Mouse (Mus musculus): ENCODE results near the gene Batf. TPM values are rescaled to one million over a fixed set of nuclear protein-coding genes. Genes with fewer than 3 reads are reported as not detected.

Gene Batf
- total and polyA plus RNA-seq, 3 experiments: 14.4 to 19.9 TPM; not detected in 1

DNA sequence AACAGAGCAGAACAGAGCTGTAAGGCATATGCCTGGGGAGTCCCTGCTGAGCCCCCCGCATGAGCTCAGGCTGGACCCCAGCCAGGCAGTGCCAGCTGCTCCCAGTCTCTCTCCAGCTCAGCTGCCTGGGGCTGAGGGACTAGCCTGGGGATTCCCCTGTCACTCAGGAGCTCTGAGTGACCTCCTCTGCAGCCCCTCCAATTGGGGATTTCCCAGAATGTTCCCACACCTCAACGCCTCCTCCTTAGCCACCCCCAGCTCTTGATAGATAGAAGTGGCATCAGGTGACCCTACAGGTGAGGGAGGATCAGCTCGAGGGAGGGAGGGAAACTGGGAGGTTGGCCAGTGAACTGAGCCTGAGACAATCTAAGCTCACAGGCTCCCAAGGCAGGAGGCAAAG lies 17.0 kb downstream of the Batf start:
- no peak overlapping the region for H3K9ac ChIP-seq (ENCODE audit: control insufficient read depth, low read depth, low read length, poor library complexity, severe bottlenecking)
- no peaks in the 10 kb centered on the region for H3K27me3 ChIP-seq (ENCODE audit: control insufficient read depth in 1 of 2, insufficient read depth in 2 of 2, low read length in 2 of 2)
- no peaks in the 10 kb centered on the region; the same call in 1 of the 2 replicates for H3K79me2 ChIP-seq (ENCODE audit: control insufficient read depth, insufficient read depth, low read length, poor library complexity)
- no peaks in the 10 kb centered on the region for H3K9me3 ChIP-seq (replicated peaks; ENCODE audit: insufficient read depth, low read length)
- no peak overlapping the region for H3K4me3 ChIP-seq (ENCODE audit: control insufficient read depth in 1 of 2, insufficient read depth in 1 of 2, low read depth in 2 of 2, low read length in 2 of 2)
- no peak for DNase-seq (ENCODE audit: low read depth, low spot score)
- peaks cover 3 to 15% of the 10 kb centered on the region in 2 experiments; a peak in 3 of 4 replicates for H3K4me1 ChIP-seq (ENCODE audit: control insufficient read depth in 1 of 2, insufficient read depth in 2 of 2, low read length in 2 of 2)
- no peak for TF ChIP-seq CHD1 (IDR thresholded peaks at IDR 0.05; ENCODE audit: low read depth, low read length)
- TF ChIP-seq NRF1 (IDR thresholded peaks at IDR 0.05; ENCODE audit: insufficient read depth, low read depth, low read length, poor library complexity, severe bottlenecking): no peak
- TF ChIP-seq USF1 (IDR thresholded peaks at IDR 0.05; ENCODE audit: low read depth, low read length): no peak
- TF ChIP-seq RCOR1 (IDR thresholded peaks at IDR 0.05; ENCODE audit: low read depth, low read length): no peak
- TF ChIP-seq ZKSCAN1 (IDR thresholded peaks at IDR 0.05; ENCODE audit: low read depth, low read length): no peak
- no peak for TF ChIP-seq ZNF384 (IDR thresholded peaks at IDR 0.05; ENCODE audit: low read depth, low read length)
- no peak for TF ChIP-seq MXI1 (IDR thresholded peaks at IDR 0.05; ENCODE audit: low read depth, low read length)
- TF ChIP-seq GATA1 (IDR thresholded peaks at IDR 0.05; ENCODE audit: low read depth, low read length): no peak
- no peak for TF ChIP-seq ZC3H11A (IDR thresholded peaks at IDR 0.05; ENCODE audit: low read depth, low read length)
- TF ChIP-seq RAD21 (IDR thresholded peaks at IDR 0.05; ENCODE audit: low read depth, low read length): no peak
- TF ChIP-seq TBP (IDR thresholded peaks at IDR 0.05; ENCODE audit: low read depth, low read length): no peak
- TF ChIP-seq POLR2AphosphoS5 (IDR thresholded peaks at IDR 0.05; ENCODE audit: borderline replicate concordance, low read depth, low read length): no peak
- TF ChIP-seq MAZ (IDR thresholded peaks at IDR 0.05; ENCODE audit: low read depth, low read length): no peak
- no peak for TF ChIP-seq POLR2A (IDR thresholded peaks at IDR 0.05; ENCODE audit: control insufficient read depth in 1 of 2, insufficient read depth in 1 of 2, low read depth in 1 of 2, low read length in 2 of 2, poor library complexity in 1 of 2)
- no peak for TF ChIP-seq ZMIZ1 (IDR thresholded peaks at IDR 0.05; ENCODE audit: low read depth, low read length)
- no peak for TF ChIP-seq CTCF (IDR thresholded peaks at IDR 0.05 in 2 of 3, conservative IDR thresholded peaks at IDR 0.05 in 1 of 3; ENCODE audit: control insufficient read depth in 1 of 3, insufficient read depth in 1 of 3, low read depth in 2 of 3, low read length in 3 of 3, poor library complexity in 1 of 3, severe bottlenecking in 1 of 3)
- TF ChIP-seq POLR2AphosphoS2 (IDR thresholded peaks at IDR 0.05; ENCODE audit: low read length): no peak
- TF ChIP-seq ELF1 (IDR thresholded peaks at IDR 0.05; ENCODE audit: low read depth, low read length): no peak
- peaks cover 0 to 3% of the 10 kb centered on the region in 2 experiments; a peak in 1 of 4 replicates for H3K36me3 ChIP-seq (ENCODE audit: control insufficient read depth in 1 of 2, insufficient read depth in 2 of 2, low read length in 2 of 2)
- H3K27ac ChIP-seq (ENCODE audit: control insufficient read depth, low read depth, low read length): no peak overlapping the region

- peaks cover 0 to 3% of the 10 kb centered on the region in 2 experiments; a peak in 1 of 4 replicates for H3K36me3 ChIP-seq (ENCODE audit: control insufficient read depth in 1 of 2, insufficient read depth in 2 of 2, low read length in 2 of 2)
- H3K4me1 ChIP-seq (ENCODE audit: control insufficient read depth in 1 of 2, insufficient read depth in 2 of 2, low read length in 2 of 2): peaks cover 3 to 15% of the 10 kb centered on the region in 2 experiments; a peak in 3 of 4 replicates
- TF ChIP-seq GATA1 (IDR thresholded peaks at IDR 0.05; ENCODE audit: low read depth, low read length): no peak
- TF ChIP-seq POLR2AphosphoS5 (IDR thresholded peaks at IDR 0.05; ENCODE audit: borderline replicate concordance, low read depth, low read length): no peak
- no peak for TF ChIP-seq POLR2AphosphoS2 (IDR thresholded peaks at IDR 0.05; ENCODE audit: low read length)
- no peak for TF ChIP-seq UBTF (IDR thresholded peaks at IDR 0.05; ENCODE audit: borderline replicate concordance, insufficient read depth, low read depth, low read length)
- no peak for TF ChIP-seq TAL1 (IDR thresholded peaks at IDR 0.05; ENCODE audit: low read length)
- no peak for TF ChIP-seq CTCF (IDR thresholded peaks at IDR 0.05 in 2 of 3, conservative IDR thresholded peaks at IDR 0.05 in 1 of 3; ENCODE audit: control insufficient read depth in 1 of 3, insufficient read depth in 1 of 3, low read depth in 2 of 3, low read length in 3 of 3, poor library complexity in 1 of 3, severe bottlenecking in 1 of 3)
- TF ChIP-seq GABPA (IDR thresholded peaks at IDR 0.05; ENCODE audit: low read depth, low read length): no peak
- TF ChIP-seq USF2 (IDR thresholded peaks at IDR 0.05; ENCODE audit: borderline replicate concordance in 1 of 2, insufficient read depth in 1 of 2, low read depth in 1 of 2, low read length in 2 of 2): no peak
- no peak for TF ChIP-seq TBP (IDR thresholded peaks at IDR 0.05; ENCODE audit: low read depth, low read length)
- TF ChIP-seq E2F4 (IDR thresholded peaks at IDR 0.05; ENCODE audit: borderline replicate concordance, low read depth, low read length): no peak
- TF ChIP-seq HCFC1 (IDR thresholded peaks at IDR 0.05; ENCODE audit: low read depth, low read length): no peak
- no peaks in the 10 kb centered on the region; the same call in 1 of the 2 replicates for H3K79me2 ChIP-seq (ENCODE audit: control insufficient read depth, insufficient read depth, low read length, poor library complexity)
- peak overlapping the region; percentile 80 for H3K27ac ChIP-seq (ENCODE audit: control insufficient read depth, low read depth, low read length)
- peak; percentile 62 for DNase-seq (ENCODE audit: low read depth, low spot score)
- no peaks in the 10 kb centered on the region for H3K9me3 ChIP-seq (replicated peaks; ENCODE audit: insufficient read depth, low read length)
- peak overlapping the region; percentile 65 to 75 for H3K4me3 ChIP-seq (ENCODE audit: control insufficient read depth in 1 of 2, insufficient read depth in 1 of 2, low read depth in 2 of 2, low read length in 2 of 2)
- no peaks in the 10 kb centered on the region for H3K27me3 ChIP-seq (ENCODE audit: control insufficient read depth in 1 of 2, insufficient read depth in 2 of 2, low read length in 2 of 2)
- H3K9ac ChIP-seq (ENCODE audit: control insufficient read depth, low read depth, low read length, poor library complexity, severe bottlenecking): peak overlapping the region; percentile 69
Observed at GRCm38 (mm10) chr12:85704566-85704965, 18.1 kb downstream of the Batf start.
